Mouse (Mus musculus): ENCODE results near the gene Ticrr.

- TF ChIP-seq CTCF (IDR thresholded peaks at IDR 0.05; ENCODE audit: control insufficient read depth, insufficient read depth, insufficient replicate concordance, low read depth, low read length) (no peak), POLR2A (IDR thresholded peaks at IDR 0.05; ENCODE audit: control insufficient read depth, low read depth, low read length) (peak; percentile 21; the same call in 1 of the 2 replicates)
Observed at GRCm38 (mm10) chr7:79617418-79617817, 42.6 kb upstream of the Ticrr start, which contains the start of gene Rhcg.
